Mouse (Mus musculus): ENCODE measurements around the gene Osbpl10.

- no peak for TF ChIP-seq CTCF (IDR thresholded peaks at IDR 0.05; ENCODE audit: insufficient read depth, low read length)
- no peak for TF ChIP-seq POLR2A (IDR thresholded peaks at IDR 0.05; ENCODE audit: borderline replicate concordance, extremely low read depth, low read depth, low read length)
These were observed 29.4 kb downstream of the Osbpl10 start for GRCm38 (mm10) chr9:115007776-115008175.

All from lung, adult 2 months (tissue).